In the genomic region with DNA sequence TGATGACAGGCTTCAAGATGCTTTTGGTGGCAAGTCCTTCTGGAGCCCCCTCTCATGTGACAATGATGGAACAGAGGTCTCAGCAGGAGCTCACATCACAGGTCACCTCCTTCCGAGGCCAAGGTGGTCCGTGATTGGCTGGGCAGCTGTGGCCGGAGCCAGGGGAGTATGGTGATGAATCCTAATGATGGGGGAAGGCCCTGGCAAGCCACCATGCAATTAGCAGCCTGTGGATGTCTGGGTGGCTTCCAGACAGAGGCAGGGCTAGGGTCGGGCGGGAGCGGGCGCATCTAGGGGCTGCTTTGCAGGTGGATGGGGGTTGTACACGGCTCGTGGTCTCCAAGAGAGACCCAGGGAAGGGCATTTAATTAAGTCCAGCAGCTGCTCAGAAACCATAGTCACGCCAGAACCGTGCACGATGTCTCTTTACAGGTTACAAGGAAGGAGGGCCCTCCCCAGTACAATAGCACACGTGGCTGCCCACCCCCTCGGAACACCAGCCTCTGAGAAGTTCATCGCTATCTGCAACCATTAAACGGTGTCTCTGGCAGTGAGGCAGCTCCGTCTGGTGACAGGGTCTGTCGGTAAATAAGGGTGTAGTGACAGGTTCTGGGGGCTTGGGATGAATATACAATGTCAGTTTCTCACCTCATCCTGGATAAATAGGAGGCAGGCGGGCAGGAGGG, we compare ENCODE assay signal across 9 mouse cellular contexts.
DNase-seq lines count a peak whose midpoint lies in the region; ATAC-seq lines count a peak whose summit lies in the region.
"Had no signal": no experiment of that assay in that cellular context is flagged by ENCODE, and none has a peak within 500 bp of the region (broad histone marks: within the 10 kb centered on the region; RNA-seq: fewer than 3 reads in every experiment).

No protein-coding gene starts in this region.

- 0 out of 2 replicates have a peak, but pooled peaks cover 3% of the 10 kb centered on the region for H3K27me3 ChIP-seq in hindbrain, embryonic 15.5 days
- H3K27me3 ChIP-seq in midbrain, embryonic 16.5 days (ENCODE audit: control insufficient read depth, insufficient read depth, low read depth, low read length) = no peaks in the 10 kb centered on the region; the same call in 1 of the 2 replicates

- 12% methylated on average over 19 of the region's 19 CpGs for WGBS in hindbrain, embryonic 15.5 days
- WGBS in midbrain, embryonic 16.5 days = 11% methylated on average over 19 of the region's 19 CpGs

- no peak overlapping the region for H3K4me3 ChIP-seq in hindbrain, embryonic 15.5 days
- no peak overlapping the region for H3K4me3 ChIP-seq in midbrain, embryonic 16.5 days (ENCODE audit: low read depth, low read length)
- H3K4me3 ChIP-seq: limb, embryonic 15.5 days had no signal

- no peaks in the 10 kb centered on the region for H3K36me3 ChIP-seq in hindbrain, embryonic 15.5 days
- no peaks in the 10 kb centered on the region for H3K36me3 ChIP-seq in midbrain, embryonic 16.5 days (ENCODE audit: control insufficient read depth, insufficient read depth, low read length)
- H3K36me3 ChIP-seq: G1E; limb, embryonic 15.5 days had no signal

- DNase-seq in Muller cell, postnatal 12 days (ENCODE audit: inconsistent ontology term) = peak; percentile 54
- DNase-seq in embryo, embryonic 9.5 days (ENCODE audit: extremely low spot score) = peak; percentile 54
- no peak for DNase-seq in kidney, adult 11 months

- H3K9ac ChIP-seq in hindbrain, embryonic 15.5 days = no peak overlapping the region
- H3K9ac ChIP-seq in midbrain, embryonic 16.5 days (ENCODE audit: low read depth, low read length) = 0 out of 2 replicates have a peak overlapping the region, but pooled peaks have one; percentile 10
- H3K9ac ChIP-seq: limb, embryonic 15.5 days had no signal

- peak; percentile 79 for ATAC-seq in hindbrain, embryonic 15.5 days (ENCODE audit: low FRiP score, low read depth)
- peak; percentile 82 for ATAC-seq in midbrain, embryonic 16.5 days
- ATAC-seq in megakaryocyte, adult 5-6 weeks (ENCODE audit: poor library complexity, severe bottlenecking) = no peak
- no peak for ATAC-seq in CD4-positive, CD25-positive, alpha-beta regulatory T cell, adult 4 months

- H3K4me2 ChIP-seq in hindbrain, embryonic 15.5 days = 0 out of 2 replicates have a peak overlapping the region, but pooled peaks have one; percentile 13
- H3K4me2 ChIP-seq in midbrain, embryonic 16.5 days (ENCODE audit: low read length) = peak overlapping the region; percentile 14; the same call in 1 of the 2 replicates
- H3K4me2 ChIP-seq: limb, embryonic 15.5 days had no signal

- H3K9me3 ChIP-seq in hindbrain, embryonic 15.5 days = no peaks in the 10 kb centered on the region
- H3K9me3 ChIP-seq in midbrain, embryonic 16.5 days (replicated peaks; ENCODE audit: control insufficient read depth, low read length, poor library complexity, severe bottlenecking) = no peaks in the 10 kb centered on the region
- H3K9me3 ChIP-seq: G1E; limb, embryonic 15.5 days had no signal

- H3K4me1 ChIP-seq in hindbrain, embryonic 15.5 days (replicated peaks) = peaks cover 25% of the 10 kb centered on the region
- H3K4me1 ChIP-seq in midbrain, embryonic 16.5 days (ENCODE audit: control insufficient read depth, insufficient read depth, low read length) = peaks cover 26% of the 10 kb centered on the region

- H3K27ac ChIP-seq in hindbrain, embryonic 15.5 days (replicated peaks) = peak overlapping the region; percentile 34
- H3K27ac ChIP-seq in midbrain, embryonic 16.5 days (ENCODE audit: low read length) = peak overlapping the region; percentile 67
- H3K27ac ChIP-seq: limb, embryonic 15.5 days had no signal

Comparison
In these comparisons a context has a peak if more than half of its experiments do, and no peak if none do; other contexts are left out.
1. ATAC-seq: peak in hindbrain, embryonic 15.5 days (single experiment) and midbrain, embryonic 16.5 days (single experiment); none in megakaryocyte, adult 5-6 weeks (single experiment) and CD4-positive, CD25-positive, alpha-beta regulatory T cell, adult 4 months (single experiment).